Mouse (Mus musculus) layer of hippocampus, postnatal 25 days (tissue): ENCODE results near the gene Nemp1. TPM values are rescaled to one million over a fixed set of nuclear protein-coding genes. Genes with fewer than 3 reads are reported as not detected.

Experiments used
- DNase-seq, 2 experiments: peaks; one replicate each; pipeline ENCODE4 v3.0.0; 2022; ENCODE audit warnings: mixed read lengths in 2 of 2, low spot score in 1 of 2; ENCODE audit errors: extremely low spot score in 1 of 2
- total RNA-seq, 2 experiments: library from RNA; stranded (reverse); gene quantifications; 2 replicates each; pipeline ENCODE4 v1.2.3; 2021

The Nemp1 gene
- total RNA-seq, 2 experiments from 2014 or later = 5.8 TPM

DNA sequence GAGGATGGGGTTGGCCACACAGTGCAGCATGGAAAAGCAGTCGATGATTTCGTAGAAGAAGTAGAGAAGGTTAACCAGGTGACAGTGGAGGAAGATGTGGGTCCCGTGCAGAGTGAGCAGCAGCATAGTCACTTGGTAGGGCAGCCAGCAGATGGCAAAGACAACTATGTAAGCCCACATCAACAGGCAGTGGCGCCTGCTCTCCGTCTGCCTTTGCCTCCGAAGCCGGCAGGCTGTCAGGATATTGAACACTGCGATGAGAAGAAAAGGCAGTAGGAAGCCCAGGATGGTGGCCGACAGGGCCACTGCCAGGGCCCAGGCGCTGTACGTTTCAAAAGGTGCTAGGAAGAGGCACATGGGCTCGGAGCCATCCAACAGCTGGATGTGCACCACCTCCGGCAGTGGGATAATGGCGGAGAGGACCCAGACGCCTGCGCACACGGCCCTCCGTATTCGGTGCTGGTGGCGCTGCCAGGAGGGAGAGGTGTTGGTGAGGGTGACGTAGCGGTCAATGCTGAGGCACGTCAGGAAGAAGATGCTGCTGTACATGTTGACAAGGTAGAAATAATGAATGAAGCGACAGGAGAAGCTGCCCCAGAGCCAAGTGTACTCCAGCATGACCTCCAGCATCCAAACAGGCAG is 83.6 kb downstream of the Nemp1 start:
- DNase-seq = no peak

Other genes with a start within 250 kb of the Nemp1 start
- gene Stac3, start 165.2 kb upstream of the Nemp1 start, total RNA-seq = 1 to 10 TPM; 2.4 to 4.6 TPM
- 1 to 10 TPM; 4.1 to 6.7 TPM for gene Ndufa4l2, start 151.9 kb upstream of the Nemp1 start, total RNA-seq
- 10 to 100 TPM; 29.5 to 31.8 TPM for gene Shmt2, start 144.5 kb upstream of the Nemp1 start, total RNA-seq
- 1 to 10 TPM; 1.9 to 2.1 TPM for gene Nxph4, start 132.3 kb upstream of the Nemp1 start, total RNA-seq
- gene Lrp1, start 45.8 kb upstream of the Nemp1 start, total RNA-seq = 100 to 1,000 TPM; 259 to 316 TPM
- gene Stat6, start 23.9 kb upstream of the Nemp1 start, total RNA-seq = 1 to 10 TPM; 4.1 to 7.2 TPM
- gene Nab2, start 1.7 kb downstream of the Nemp1 start, total RNA-seq = 10 to 100 TPM; 43.0 to 46.0 TPM
- gene Myo1a, start 38.3 kb downstream of the Nemp1 start, total RNA-seq = 1 to 10 TPM in 1 of 2 experiments, under 1 TPM in 1; 0.66 to 1.0 TPM
- gene Tac2, start 57.6 kb downstream of the Nemp1 start, total RNA-seq = 1 to 10 TPM; 4.2 to 5.0 TPM
- gene Zbtb39, start 72.6 kb downstream of the Nemp1 start, total RNA-seq = 10 to 100 TPM in 1 of 2 experiments, 1 to 10 TPM in 1; 9.9 to 10.1 TPM
- gene Gpr182, start 84.8 kb downstream of the Nemp1 start, total RNA-seq = 1 to 10 TPM in 1 of 2 experiments, under 1 TPM in 1; 0.74 to 1.4 TPM
- gene Rdh1, start 92.8 kb downstream of the Nemp1 start, total RNA-seq = under 1 TPM; 0.12 to 0.14 TPM
- under 1 TPM in 1 of 2 experiments, not detected in 1; 0.42 TPM for gene Rdh16f1, start 92.9 kb downstream of the Nemp1 start, total RNA-seq
- under 1 TPM in 1 of 2 experiments, not detected in 1; 0.47 TPM for gene Rdh9, start 109.5 kb downstream of the Nemp1 start, total RNA-seq
- gene Rdh16, start 134.3 kb downstream of the Nemp1 start, total RNA-seq = under 1 TPM; 0.10 to 0.16 TPM
- gene Rdh19, start 183.0 kb downstream of the Nemp1 start, total RNA-seq = not detected
- not detected for gene Rdh16f2, start 199.6 kb downstream of the Nemp1 start, total RNA-seq
- gene Rdh7, start 221.9 kb downstream of the Nemp1 start, total RNA-seq = not detected
- not detected for gene Sdr9c7, start 231.6 kb downstream of the Nemp1 start, total RNA-seq